Mouse (Mus musculus) stomach, postnatal 0 days (tissue): ENCODE measurements at regions not wholly inside any gene's neighbourhood (a gene's known extent, or its start where the extent isn't known, plus 50 kb on each side); places are given as distances from the start of the nearest gene placed in this dataset.

ENCODE experiments used
- ATAC-seq: fragments of 200-750 bp; cut with Nextera tagmentation; 2 replicates; pipeline ENCODE4 v1.8.0; 2017; ENCODE audit not compliant: low FRiP score, low TSS enrichment
- DNase-seq: peaks from one replicate; pipeline ENCODE4 v3.0.0-alpha.2; 2016; ENCODE audit warnings: low spot score
- H3K27ac ChIP-seq: fragments of 300-500 bp; sonication (generic); replicated peaks from 2 replicates; pipeline ENCODE4 v1.5.1; 2014; ENCODE audit warnings: mild to moderate bottlenecking, control low read depth
- H3K27me3 ChIP-seq: fragments of 300-500 bp; sonication (generic); 2 replicates; pipeline ENCODE4 v1.6.1; 2014; ENCODE audit warnings: low read length; ENCODE audit not compliant: control insufficient read depth, insufficient read depth
- H3K36me3 ChIP-seq: fragments of 300-500 bp; sonication (generic); 2 replicates; pipeline ENCODE4 v1.6.1; 2014; ENCODE audit warnings: low read length, mixed read lengths; ENCODE audit not compliant: control insufficient read depth, insufficient read depth
- H3K4me1 ChIP-seq: fragments of 300-500 bp; sonication (generic); replicated peaks from 2 replicates; pipeline ENCODE4 v1.6.1; 2014; ENCODE audit warnings: antibody characterized with exemption; ENCODE audit not compliant: control insufficient read depth, insufficient read depth
- H3K4me2 ChIP-seq: fragments of 300-500 bp; sonication (generic); replicated peaks from 2 replicates; pipeline ENCODE4 v1.6.1; 2014; ENCODE audit warnings: low read depth, mild to moderate bottlenecking, control low read depth, moderate library complexity
- H3K4me3 ChIP-seq: fragments of 300-500 bp; sonication (generic); 2 replicates; pipeline ENCODE4 v1.5.1; 2014; ENCODE audit warnings: low read depth, low read length, control low read depth
- H3K9ac ChIP-seq: fragments of 300-500 bp; sonication (generic); 2 replicates; pipeline ENCODE4 v1.6.1; 2014; ENCODE audit warnings: mild to moderate bottlenecking, low read length, control low read depth, mixed read lengths
- H3K9me3 ChIP-seq: fragments of 300-500 bp; sonication (generic); 2 replicates; pipeline ENCODE4 v1.6.1; 2016; ENCODE audit warnings: low read length; ENCODE audit not compliant: control insufficient read depth
- CTCF ChIP-seq: IDR thresholded peaks from 2 replicates; pipeline ENCODE4 v1.5.1; 2016; ENCODE audit warnings: antibody characterized with exemption, low read depth, mild to moderate bottlenecking, moderate library complexity
- EP300 ChIP-seq: optimal IDR thresholded peaks from 2 replicates; pipeline ENCODE3; 2016; ENCODE audit warnings: antibody characterized with exemption
- WGBS: fragments of 180-500 bp; shearing (Covaris S2); extraction: QIAGEN DNeasy Blood & Tissue Kit; methylation state at CpG from one replicate; pipeline ENCODE4 v1.1.7; 2014; 5-methylcytosine and 5-hydroxymethylcytosine counted together

DNA sequence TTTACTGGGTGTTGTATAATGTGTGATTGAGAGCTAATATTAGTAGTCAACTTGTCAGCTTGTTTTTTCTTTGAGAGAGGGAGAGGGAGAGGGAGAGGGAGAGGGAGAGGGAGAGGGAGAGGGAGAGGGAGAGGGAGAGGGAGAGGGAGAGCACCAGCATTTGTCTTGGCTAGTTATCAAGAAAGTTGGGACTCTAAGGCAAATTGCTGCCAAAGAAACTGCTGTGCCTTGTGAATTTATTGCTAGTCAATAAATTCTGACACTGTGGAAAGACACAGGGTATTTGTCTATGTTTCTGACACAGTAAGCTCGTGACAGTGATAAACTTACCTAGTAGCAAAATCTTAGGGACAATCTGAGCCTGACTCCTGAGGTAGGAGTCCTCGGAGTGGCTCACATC is 61.2 kb upstream of the Gm10260 start:
- H3K36me3 ChIP-seq: no peaks in the 10 kb centered on the region
- H3K27ac ChIP-seq: no peak overlapping the region
- ATAC-seq: no peak
- no peaks in the 10 kb centered on the region for H3K9me3 ChIP-seq
- H3K27me3 ChIP-seq: no peaks in the 10 kb centered on the region
- no peak overlapping the region for H3K4me3 ChIP-seq
- no peak overlapping the region for H3K9ac ChIP-seq
- WGBS: 58% methylated on average over 2 of the region's 2 CpGs
- H3K4me2 ChIP-seq: no peak overlapping the region
- no peaks in the 10 kb centered on the region for H3K4me1 ChIP-seq
- DNase-seq: no peak
- TF ChIP-seq CTCF (no peak), EP300 (no peak)

DNA sequence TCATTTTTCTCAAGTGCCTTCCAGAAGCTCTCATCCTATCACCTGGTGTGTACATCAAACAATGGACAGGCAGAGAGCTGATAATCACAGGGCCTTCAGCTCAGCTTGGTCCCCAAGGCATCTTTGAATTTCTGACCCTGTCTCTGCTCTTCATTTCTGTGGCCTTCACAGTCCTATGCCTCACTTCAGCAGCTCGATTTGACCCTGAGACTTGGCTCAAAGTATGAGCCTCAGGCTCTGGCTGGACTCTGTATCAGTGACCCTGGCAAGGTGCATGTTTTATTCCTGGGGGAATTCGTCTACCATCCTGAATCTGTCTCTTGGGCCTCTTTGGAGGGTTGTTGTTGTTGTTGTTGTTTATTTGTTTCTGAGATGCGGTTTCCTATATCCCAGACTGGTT is 60.6 kb upstream of the Gm10260 start:
- Histone ChIP-seq H3K4me2 (no peak overlapping the region), H3K9me3 (no peaks in the 10 kb centered on the region), H3K27me3 (no peaks in the 10 kb centered on the region), H3K9ac (no peak overlapping the region), H3K36me3 (no peaks in the 10 kb centered on the region), H3K27ac (no peak overlapping the region), H3K4me1 (no peaks in the 10 kb centered on the region), H3K4me3 (no peak overlapping the region)
- no peak for DNase-seq
- no peak for ATAC-seq
- no peak for TF ChIP-seq EP300
- no peak for TF ChIP-seq CTCF
- WGBS: 94% methylated on average over 3 of the region's 3 CpGs

DNA sequence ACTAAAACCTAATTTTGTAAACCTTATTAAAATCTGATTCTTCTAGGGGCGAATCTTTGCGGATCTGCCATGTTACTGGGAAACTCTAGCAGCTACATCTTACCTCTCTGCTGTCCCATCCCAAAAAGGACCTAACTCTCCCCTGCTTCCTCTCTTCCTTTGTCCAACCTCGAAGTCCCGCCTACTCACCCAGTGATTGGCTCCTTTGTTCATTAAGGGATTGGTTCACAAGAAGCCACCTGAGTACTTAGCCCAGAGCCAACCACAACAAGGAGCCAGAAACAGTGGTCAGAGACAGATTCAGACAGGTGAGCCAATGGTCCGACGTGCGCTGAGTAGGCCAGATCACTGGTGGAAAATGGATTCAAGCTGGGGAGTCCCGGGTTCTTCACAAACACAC is 60.0 kb upstream of the Gm10260 start:
- H3K9me3 ChIP-seq: no peaks in the 10 kb centered on the region
- H3K9ac ChIP-seq: no peak overlapping the region
- 97% methylated on average over 8 of the region's 8 CpGs for WGBS
- H3K36me3 ChIP-seq: no peaks in the 10 kb centered on the region
- TF ChIP-seq EP300 (no peak), CTCF (no peak)
- DNase-seq (no peak), ATAC-seq (no peak)
- H3K4me3 ChIP-seq: no peak overlapping the region
- H3K27ac ChIP-seq: no peak overlapping the region
- no peak overlapping the region for H3K4me2 ChIP-seq
- H3K27me3 ChIP-seq: no peaks in the 10 kb centered on the region
- no peaks in the 10 kb centered on the region for H3K4me1 ChIP-seq

DNA sequence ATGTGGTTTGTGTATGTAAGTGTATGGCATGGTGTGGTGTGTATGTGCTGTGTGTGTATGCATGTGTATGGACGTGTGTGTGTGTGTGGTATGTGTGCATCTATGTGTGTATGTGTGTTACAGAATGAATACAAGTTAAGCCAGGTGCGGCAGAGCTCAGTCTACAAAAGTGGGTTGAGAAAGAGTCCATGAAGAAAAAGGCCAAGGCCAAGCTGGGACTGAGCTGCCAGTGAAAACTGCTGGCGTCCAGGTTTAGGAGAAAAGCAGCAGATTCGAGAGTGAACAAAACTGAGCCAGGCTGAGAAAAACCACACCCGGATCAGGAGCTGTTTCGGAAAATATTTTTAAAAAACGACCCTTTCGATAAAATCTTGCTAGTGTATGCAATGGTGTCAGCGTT is 58.6 kb upstream of the Gm10260 start:
- no peak for TF ChIP-seq CTCF
- TF ChIP-seq EP300: no peak
- Histone ChIP-seq H3K9me3 (no peaks in the 10 kb centered on the region), H3K4me3 (no peak overlapping the region), H3K4me1 (no peaks in the 10 kb centered on the region), H3K27me3 (no peaks in the 10 kb centered on the region), H3K36me3 (no peaks in the 10 kb centered on the region), H3K27ac (no peak overlapping the region), H3K4me2 (no peak overlapping the region), H3K9ac (no peak overlapping the region)
- 92% methylated on average over 9 of the region's 9 CpGs for WGBS
- ATAC-seq (no peak), DNase-seq (no peak)

DNA sequence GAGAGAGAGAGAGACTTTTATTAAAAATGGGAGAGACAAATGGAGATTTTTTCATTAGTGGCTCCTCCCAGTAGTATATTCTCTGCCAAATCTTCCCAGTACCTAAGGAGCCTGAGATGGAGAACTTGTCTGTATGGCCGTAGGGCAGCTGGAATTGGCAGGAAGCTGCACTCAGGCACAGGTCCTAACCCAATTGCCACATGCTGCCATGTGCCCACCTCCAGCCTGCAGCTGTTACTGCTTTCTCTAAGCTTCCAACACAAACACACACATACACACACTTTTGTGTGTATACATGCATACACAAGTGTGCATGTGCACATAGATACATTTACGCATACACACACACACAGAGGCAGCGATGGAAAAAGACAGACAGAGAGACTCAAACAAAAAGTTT is 56.5 kb upstream of the Gm10260 start:
- Histone ChIP-seq H3K9ac (no peak overlapping the region), H3K9me3 (no peaks in the 10 kb centered on the region), H3K27ac (no peak overlapping the region), H3K4me3 (no peak overlapping the region), H3K4me1 (no peaks in the 10 kb centered on the region), H3K4me2 (no peak overlapping the region), H3K36me3 (no peaks in the 10 kb centered on the region), H3K27me3 (no peaks in the 10 kb centered on the region)
- DNase-seq: no peak
- WGBS: 84% methylated on average over 3 of the region's 3 CpGs
- no peak for TF ChIP-seq EP300
- no peak for TF ChIP-seq CTCF
- no peak for ATAC-seq
